Mouse (Mus musculus) G1E-ER4 (cell line): ENCODE results near the gene Ppp2r5d. TPM values are rescaled to one million over a fixed set of nuclear protein-coding genes. Genes with fewer than 3 reads are reported as not detected.

ENCODE experiments used
- GATA1 ChIP-seq: IDR thresholded peaks from one replicate; pipeline ENCODE4 v1.8.0; 2012; ENCODE audit warnings: low read length, inconsistent platforms
- polyA plus RNA-seq: library from polyadenylated mRNA; stranded (reverse); fragments of >175 nt; gene quantifications from 2 replicates; pipeline ENCODE4 v1.2.3, GENCODE M21; 2012

Ppp2r5d gene
- polyA plus RNA-seq, 1 experiment: 94.3 TPM

- TF ChIP-seq GATA1: no peak
Observed at GRCm38 (mm10) chr17:46674530-46675283, 30.2 kb downstream of the Ppp2r5d start.

DNA sequence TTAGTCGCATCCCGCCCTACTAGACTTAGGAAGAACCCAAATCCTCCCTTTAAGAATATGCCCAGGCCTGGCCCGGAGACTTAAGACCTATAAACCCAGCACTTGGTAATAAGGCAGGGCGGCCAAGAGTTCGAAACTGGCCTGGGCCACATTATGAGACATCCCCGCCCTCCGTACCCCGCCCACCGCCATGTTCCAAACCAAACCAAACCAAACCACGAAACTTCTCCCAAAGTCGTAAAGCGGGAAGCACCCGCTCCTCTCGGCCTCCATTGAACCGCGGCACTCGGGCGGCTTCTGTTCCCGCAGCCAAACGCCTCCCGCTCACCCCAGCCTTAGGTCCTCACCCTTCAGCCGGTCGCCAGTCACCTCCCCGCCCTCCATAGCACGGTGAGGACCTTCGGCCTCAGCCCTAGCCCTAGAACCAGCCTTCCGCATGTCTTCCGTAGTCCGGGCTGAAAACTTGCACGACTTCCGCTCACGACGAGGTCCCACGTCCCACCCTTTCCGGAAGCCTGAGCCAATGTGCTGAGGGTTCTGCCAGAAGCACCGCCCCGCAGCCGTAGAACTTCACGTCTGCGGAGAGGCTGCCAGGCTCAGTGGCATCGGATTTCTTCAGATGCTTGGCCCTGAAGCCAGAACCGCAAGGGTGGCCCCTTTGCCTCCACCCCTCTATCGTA, 30.9 kb downstream of the Ppp2r5d start, which contains the start of gene Rrp36:
TSS of gene Rrp36 (minus strand) at position 503 of the 680 bp plus-strand sequence.
- TF ChIP-seq GATA1: no peak

- TF ChIP-seq GATA1: no peak
Observed at GRCm38 (mm10) chr17:46669911-46670310, 35.0 kb downstream of the Ppp2r5d start.

- TF ChIP-seq GATA1: no peak
Observed at GRCm38 (mm10) chr17:46667712-46668111, 37.2 kb downstream of the Ppp2r5d start.

- no peak for TF ChIP-seq GATA1
Observed at GRCm38 (mm10) chr17:46662730-46663129, 42.2 kb downstream of the Ppp2r5d start.

- TF ChIP-seq GATA1: no peak
Observed at GRCm38 (mm10) chr17:46661981-46662380, 42.9 kb downstream of the Ppp2r5d start.

DNA sequence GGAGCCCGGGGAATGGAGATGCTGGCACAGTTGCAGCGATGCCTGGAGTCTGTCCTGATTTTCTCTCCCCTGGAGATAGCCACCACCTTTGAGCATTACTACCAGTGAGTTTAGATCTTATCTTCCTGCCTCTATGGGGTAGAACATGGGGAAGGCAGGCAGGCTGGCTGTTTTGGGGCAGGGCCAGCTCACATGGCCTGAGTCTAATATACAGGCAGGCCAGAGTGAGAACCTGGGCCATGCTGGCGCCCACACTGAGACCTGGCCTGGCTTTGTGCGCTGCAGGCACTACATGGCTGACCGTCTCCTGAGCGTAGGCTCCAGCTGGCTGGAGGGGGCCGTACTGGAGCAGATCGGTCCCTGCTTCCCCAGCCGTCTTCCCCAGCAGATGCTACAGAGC, 43.6 kb downstream of the Ppp2r5d start:
- TF ChIP-seq GATA1: no peak

GRCm38 (mm10) chr17:46656054-46656453, 48.9 kb downstream of the Ppp2r5d start:
- no peak for TF ChIP-seq GATA1

GRCm38 (mm10) chr17:46651755-46652547, 53.0 kb downstream of the Ppp2r5d start:
- no peak for TF ChIP-seq GATA1

- no peak for TF ChIP-seq GATA1
Observed at GRCm38 (mm10) chr17:46651292-46651691, 53.6 kb downstream of the Ppp2r5d start.

GRCm38 (mm10) chr17:46650232-46651031, 54.5 kb downstream of the Ppp2r5d start, which contains the start of gene Cul7:
Cul7 (plus strand) TSS chr17:46650337.
- no peak for TF ChIP-seq GATA1

GRCm38 (mm10) chr17:46649811-46650210, 55.1 kb downstream of the Ppp2r5d start:
- TF ChIP-seq GATA1: no peak

DNA sequence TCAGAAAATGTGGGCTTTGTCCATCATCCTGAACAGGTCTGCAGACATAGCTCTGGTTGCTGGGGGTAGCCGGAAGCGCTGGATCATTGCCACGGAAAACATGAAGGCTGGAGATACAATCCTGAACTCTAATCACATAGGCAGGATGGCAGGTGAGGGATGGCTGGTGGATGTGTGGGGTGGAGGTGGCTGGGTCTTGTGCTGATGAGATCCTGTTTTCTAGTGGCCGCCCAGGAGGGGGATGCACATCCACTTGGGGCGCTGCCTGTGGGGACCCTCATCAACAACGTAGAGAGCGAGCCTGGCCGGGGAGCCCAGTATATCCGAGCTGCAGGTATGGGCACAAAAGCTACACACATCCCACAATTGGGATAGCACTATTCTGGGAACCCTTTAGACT, 56.5 kb downstream of the Ppp2r5d start:
- no peak for TF ChIP-seq GATA1

- TF ChIP-seq GATA1: no peak
Observed at GRCm38 (mm10) chr17:46647279-46647678, 57.6 kb downstream of the Ppp2r5d start.

- no peak for TF ChIP-seq GATA1
Observed at GRCm38 (mm10) chr17:46646322-46646662, 58.6 kb downstream of the Ppp2r5d start.
